Mouse (Mus musculus) brain, adult 2 months (tissue): ENCODE data around the gene Vgll2.

Experiments
- DNase-seq: peaks from one replicate; pipeline ENCODE4 v3.0.0; 2011; ENCODE audit warnings: low read depth, low spot score

Vgll2 gene

GRCm38 (mm10) chr10:52022413-52023212 is at the start of gene Vgll2:
Gene Vgll2, plus strand, starts transcription at chr10:52022502.
- DNase-seq = peak; percentile 42

GRCm38 (mm10) chr10:51975137-51975536 is 47.2 kb upstream of the Vgll2 start:
- peak; percentile 66 for DNase-seq

DNA sequence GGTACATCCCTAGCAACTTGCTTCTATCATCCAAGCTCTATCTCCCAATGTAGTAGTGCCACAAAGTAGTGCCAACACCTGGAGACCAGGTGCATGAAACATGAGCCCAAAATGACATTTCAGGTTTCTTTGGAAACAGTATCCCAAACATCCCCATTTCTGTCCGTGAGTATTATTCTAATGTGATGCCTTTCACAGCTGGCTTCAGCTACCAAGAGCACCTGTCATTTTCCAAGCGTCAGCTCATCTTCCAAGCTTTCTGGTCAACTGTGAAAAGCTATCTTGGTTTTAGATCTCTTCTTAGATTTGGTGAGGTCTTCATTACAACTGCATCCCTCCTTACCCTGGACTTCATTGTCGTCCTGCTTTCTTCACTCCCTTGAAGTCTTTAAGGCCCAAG is 46.7 kb upstream of the Vgll2 start:
- DNase-seq = no peak

DNA sequence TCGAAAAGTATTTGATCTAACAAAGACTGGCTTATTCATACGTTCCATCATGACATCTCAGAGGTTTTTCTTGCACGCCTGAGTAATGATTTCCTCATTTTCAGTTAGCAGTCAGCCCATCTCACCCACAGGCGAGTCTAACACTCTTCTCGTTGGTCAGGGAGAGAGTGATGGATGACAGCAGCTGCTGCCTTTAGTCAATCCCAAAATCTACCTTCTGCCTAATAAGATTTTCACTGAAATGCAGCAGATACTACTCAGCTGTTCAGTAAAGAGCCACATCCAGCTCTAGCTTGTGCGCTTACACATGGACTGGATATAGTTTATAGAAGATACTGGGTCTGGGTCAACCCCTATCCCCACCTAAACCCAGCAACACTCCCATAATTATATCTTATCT is 40.7 kb upstream of the Vgll2 start:
- no peak for DNase-seq

GRCm38 (mm10) chr10:51982395-51982794 is 39.9 kb upstream of the Vgll2 start:
- DNase-seq = no peak

DNA sequence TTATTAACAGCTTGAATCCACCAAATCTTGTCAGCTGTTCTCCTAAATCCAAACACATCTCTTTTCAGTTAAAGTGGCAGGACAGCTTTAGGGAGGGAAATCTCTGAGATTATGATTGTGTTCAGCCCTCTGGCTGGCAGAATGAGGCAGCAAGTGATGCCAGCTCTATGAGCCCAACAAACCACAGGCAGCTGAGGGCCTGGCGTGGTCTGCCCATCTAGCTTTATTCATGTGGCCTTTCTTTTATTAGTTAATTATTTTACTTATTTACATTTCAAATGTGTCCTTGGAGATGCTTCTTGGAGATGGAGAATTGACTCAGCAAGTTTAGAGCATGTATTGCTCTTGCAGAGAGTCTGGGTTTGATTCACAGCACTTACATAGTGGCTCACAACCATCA is 3.8 kb upstream of the Vgll2 start:
- no peak for DNase-seq

DNA sequence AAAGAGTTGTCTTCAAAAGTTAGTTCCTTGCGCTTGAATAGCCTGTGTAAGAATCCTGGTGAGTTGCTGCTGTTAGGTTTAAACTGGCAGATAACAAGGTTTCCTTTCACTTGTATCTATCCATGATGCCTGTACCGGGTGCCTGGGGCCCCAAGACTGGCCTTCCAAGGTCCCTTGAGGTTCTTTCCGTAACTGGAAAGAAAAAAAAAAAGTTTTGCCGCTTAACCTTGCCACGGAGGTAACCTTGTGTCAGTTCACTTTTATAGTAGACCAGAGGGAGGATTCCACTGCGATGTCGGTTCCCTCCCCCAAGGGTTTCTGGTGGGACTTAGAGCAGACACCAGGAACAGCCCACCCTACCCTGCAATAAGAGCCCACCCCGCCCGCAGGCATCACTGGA is 1.1 kb upstream of the Vgll2 start:
- DNase-seq = no peak

GRCm38 (mm10) chr10:52021736-52022394 is 437 bp upstream of the Vgll2 start:
- DNase-seq = no peak

GRCm38 (mm10) chr10:52023213-52024052 is 1.1 kb downstream of the Vgll2 start:
- DNase-seq = no peak

DNA sequence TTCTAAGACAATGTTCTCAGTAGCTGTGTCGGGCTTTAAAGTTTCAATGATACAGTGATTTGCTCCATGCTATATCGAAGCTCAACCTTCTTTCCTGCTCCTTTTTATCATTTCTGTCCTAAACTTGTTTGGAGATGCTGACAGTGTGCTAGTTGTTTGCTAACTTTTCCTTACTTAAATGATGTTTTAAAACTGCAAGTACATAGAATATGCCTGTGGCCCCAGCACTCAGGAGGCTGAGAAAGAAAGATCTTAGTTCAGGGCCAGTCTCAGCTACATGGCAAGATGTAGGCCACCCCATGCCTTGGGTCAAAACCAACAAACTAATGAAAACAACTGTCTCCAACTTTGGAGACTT is 1.7 kb downstream of the Vgll2 start:
- DNase-seq = no peak

DNA sequence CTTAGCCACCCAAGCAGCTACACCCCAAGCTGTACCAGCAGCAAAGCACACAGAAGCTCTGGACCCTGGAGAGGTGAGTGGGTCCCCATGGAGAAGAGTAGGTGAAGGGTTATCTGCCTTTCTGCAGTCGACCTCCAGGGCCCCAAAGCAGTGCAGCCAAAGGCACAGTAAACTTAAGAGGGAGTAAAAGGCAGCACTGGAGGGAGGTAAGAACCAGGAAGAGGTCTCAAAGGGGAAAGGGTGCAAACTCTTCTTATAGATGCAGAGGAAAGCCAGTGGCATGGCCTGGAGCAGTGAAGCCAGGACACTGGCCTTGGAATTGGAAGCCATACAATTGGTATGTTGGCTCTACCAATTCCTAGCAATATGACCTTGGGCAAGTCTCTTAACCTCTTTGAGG is 3.0 kb downstream of the Vgll2 start:
- no peak for DNase-seq

- no peak for DNase-seq
Observed at GRCm38 (mm10) chr10:52025821-52026220, 3.5 kb downstream of the Vgll2 start.

- no peak for DNase-seq
Observed at GRCm38 (mm10) chr10:52027161-52028035, 5.1 kb downstream of the Vgll2 start.

DNA sequence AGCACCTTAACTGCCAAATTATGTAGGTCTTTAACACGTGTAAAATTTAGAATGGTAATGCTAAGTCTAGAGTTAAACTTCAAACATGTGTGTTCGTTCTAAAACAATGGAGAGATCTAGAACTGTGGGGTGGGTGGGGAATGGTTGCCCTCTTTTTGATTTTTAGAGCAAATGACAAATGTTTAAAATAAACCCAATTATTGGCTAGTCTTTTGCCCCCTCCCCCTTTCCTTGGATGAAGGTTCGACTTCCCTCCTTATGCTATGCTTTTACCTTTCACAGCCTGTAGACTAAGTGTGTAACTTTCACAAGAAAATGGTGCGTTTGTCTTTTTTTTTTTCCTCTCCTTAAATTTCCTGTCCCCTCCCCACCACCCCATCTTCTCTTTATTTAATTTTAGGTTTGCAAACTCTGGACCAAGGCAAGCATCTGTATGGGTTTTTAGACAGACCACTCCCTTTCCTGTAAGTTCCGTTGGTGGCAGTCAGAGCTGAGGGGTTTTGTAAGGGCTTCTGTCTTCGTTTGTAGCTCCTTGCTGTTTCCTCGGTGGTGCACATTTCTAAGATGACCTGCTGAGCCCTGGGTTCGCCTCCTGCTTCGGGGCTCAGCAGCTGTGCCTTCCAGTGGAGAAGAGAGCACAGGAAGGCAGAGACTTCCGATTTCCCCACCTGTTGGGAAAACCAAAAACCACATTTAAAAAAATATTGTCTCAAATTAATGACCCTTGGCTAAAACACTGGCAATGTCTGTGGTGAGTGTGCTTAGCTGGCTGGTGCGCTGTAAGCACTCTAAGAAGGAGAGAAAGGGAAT is 6.5 kb downstream of the Vgll2 start:
- no peak for DNase-seq

DNA sequence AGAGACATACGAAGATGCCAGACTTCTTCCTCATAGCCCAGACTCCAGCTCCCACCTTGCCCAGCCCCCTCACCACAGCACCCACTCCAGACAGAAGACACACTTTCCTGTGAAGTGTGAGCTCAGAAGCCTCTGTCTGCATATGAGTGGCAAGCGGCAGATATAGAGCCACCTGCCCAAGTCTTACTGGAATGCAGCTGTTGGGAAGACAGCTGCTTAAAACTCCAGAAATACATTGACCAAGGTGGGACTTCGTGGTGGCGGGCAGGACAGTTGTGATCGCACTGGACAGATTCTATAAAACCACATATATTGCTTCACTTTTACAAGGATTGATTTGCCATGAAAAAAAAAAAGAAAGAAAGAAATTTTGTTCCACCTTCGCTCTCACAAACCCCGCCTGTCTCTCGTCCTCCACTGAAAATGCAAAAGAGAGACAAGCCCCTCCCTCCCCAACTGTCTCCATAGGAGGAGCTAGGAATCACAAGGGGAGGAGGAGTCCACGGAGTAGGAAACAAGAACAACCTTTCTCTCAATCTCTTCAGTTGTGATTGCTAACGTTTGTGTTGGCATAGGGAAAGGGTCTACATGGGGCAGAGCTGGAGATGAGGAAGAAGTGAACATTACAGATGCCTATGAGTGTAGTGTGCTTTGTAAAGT is 7.2 kb downstream of the Vgll2 start:
- DNase-seq = no peak

DNA sequence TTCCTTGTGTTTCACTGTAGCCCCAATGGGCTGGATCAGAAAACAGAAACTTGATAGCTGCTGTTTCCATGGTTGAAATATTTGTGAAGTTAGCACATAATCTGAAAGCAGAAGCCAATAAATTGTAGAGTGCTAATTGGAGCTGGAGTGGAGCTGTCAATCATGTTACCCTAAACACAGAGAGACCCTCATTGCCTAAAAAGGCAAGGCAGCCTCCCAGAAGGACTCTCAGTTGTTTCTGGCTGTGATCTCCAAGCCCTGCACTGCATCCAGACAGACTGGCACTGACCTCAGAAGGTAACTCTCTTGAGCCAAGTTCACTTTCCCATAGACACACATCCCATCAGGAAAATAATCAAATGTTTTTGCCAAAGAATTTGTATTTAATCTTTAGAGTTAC is 11.4 kb downstream of the Vgll2 start:
- no peak for DNase-seq

DNA sequence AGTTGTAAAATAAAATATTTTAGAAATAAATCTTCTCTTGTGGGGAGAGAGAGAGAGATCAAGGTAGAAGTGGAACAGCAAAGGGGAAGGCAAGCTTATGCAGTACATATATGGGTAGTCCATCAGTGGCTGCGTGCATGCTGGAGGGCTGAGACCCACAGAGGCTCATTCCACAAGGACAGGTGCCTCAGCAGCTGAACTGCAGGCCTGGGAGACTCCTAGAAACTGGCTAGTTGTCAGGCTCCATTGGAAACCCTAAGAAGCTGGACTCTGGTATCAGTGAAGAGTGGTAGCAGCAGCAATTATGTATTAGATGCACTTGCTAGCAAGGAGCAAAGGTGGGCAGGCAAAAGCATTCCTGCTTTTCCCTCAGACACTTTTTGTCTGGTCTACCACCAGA is 17.1 kb downstream of the Vgll2 start:
- DNase-seq = no peak

GRCm38 (mm10) chr10:52043086-52043485 is 20.8 kb downstream of the Vgll2 start:
- DNase-seq = no peak

DNA sequence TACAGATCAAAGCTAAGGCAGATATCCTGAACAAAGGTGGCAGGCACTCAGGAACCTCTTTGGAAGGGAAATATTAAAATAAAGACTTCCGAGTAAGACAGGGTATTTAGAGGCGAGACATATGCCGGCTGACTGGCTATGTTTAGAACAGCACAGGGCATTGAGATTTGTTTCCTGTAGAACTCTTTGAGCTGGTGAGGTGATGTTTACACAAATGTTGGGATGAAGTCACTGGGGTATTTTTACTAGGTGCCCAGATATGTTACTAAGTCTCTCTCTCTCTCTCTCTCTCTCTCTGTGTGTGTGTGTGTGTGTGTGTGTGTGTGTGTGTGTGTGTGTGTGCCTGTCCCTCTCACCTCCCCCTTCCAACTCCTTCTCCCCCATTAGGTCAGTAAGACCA is 26.0 kb downstream of the Vgll2 start:
- no peak for DNase-seq

GRCm38 (mm10) chr10:52072482-52072881 is 50.2 kb downstream of the Vgll2 start:
- peak; percentile 73 for DNase-seq
